Mouse (Mus musculus) kidney, embryonic 14.5 days (tissue): Measurements from ENCODE around the gene Col4a2. TPM values are rescaled to one million over a fixed set of nuclear protein-coding genes. Genes with fewer than 3 reads are reported as not detected.

Source experiments
- ATAC-seq: fragments of 200-750 bp; cut with Nextera tagmentation; 2 replicates; pipeline ENCODE4 v1.8.0; 2017; ENCODE audit warnings: moderate number of reproducible peaks, mild to moderate bottlenecking, moderate TSS enrichment, moderate library complexity; ENCODE audit not compliant: low FRiP score, low TSS enrichment
- H3K27ac ChIP-seq: fragments of 300-500 bp; sonication (generic); 2 replicates; pipeline ENCODE4 v1.5.1; 2014; ENCODE audit warnings: low read depth, mild to moderate bottlenecking, low read length, moderate library complexity, mixed read lengths
- H3K27me3 ChIP-seq: fragments of 300-500 bp; sonication (generic); 2 replicates; pipeline ENCODE4 v1.6.1; 2014; ENCODE audit warnings: mild to moderate bottlenecking, low read length; ENCODE audit not compliant: control insufficient read depth, insufficient read depth
- H3K36me3 ChIP-seq: fragments of 300-500 bp; sonication (generic); 2 replicates; pipeline ENCODE4 v1.6.1; 2014; ENCODE audit warnings: low read length, mixed read lengths; ENCODE audit not compliant: control insufficient read depth, insufficient read depth
- H3K4me1 ChIP-seq: fragments of 300-500 bp; sonication (generic); 2 replicates; pipeline ENCODE4 v1.6.1; 2014; ENCODE audit warnings: low read length, mixed read lengths; ENCODE audit not compliant: control insufficient read depth, insufficient read depth
- H3K4me2 ChIP-seq: fragments of 300-500 bp; sonication (generic); replicated peaks from 2 replicates; pipeline ENCODE4 v1.6.1; 2014; ENCODE audit warnings: low read depth, mild to moderate bottlenecking, low read length
- H3K4me3 ChIP-seq: fragments of 300-500 bp; sonication (generic); 2 replicates; pipeline ENCODE4 v1.5.1; 2014; ENCODE audit warnings: mild to moderate bottlenecking, low read length
- H3K9ac ChIP-seq: fragments of 300-500 bp; sonication (generic); 2 replicates; pipeline ENCODE4 v1.6.1; 2014; ENCODE audit warnings: low read depth, mild to moderate bottlenecking, low read length, moderate library complexity
- H3K9me3 ChIP-seq: fragments of 300-500 bp; sonication (generic); 2 replicates; pipeline ENCODE4 v1.6.1; 2016; ENCODE audit warnings: low read length; ENCODE audit not compliant: control insufficient read depth
- WGBS: fragments of 180-500 bp; shearing (Covaris S2); extraction: QIAGEN DNeasy Blood & Tissue Kit; methylation state at CpG from one replicate; pipeline ENCODE4 v1.1.7; 2014; 5-methylcytosine and 5-hydroxymethylcytosine counted together
- polyA plus RNA-seq: library from polyadenylated mRNA; unstranded; fragments of >200 nt; fragmentation: Nextera tagmentation; extraction: Ambion mirVana; gene quantifications from 2 replicates; pipeline ENCODE4 v1.2.1, GENCODE M21; 2014

Gene Col4a2
- polyA plus RNA-seq, 1 experiment from 2014 or later = 82.2 TPM

DNA sequence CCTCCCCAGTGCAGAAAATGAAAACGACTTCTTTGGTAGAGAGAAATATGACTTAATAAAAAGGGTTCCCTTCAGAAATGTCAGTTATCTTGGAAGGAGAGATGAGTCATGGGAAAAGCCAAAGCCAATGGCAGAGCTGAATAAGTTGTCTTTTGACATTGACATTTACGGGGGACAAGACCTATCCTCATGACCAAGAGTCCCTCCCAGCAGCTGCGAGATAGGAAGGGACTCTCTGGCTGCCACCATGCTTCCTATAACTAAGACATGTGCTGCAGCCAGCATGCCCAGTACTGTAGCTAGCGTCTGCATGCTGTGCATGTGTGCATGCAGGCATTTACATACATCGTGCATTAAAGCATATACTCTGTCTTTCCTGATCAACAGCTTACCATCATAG, 53.6 kb downstream of the Col4a2 start:
- H3K4me2 ChIP-seq = no peak overlapping the region
- no peaks in the 10 kb centered on the region for H3K36me3 ChIP-seq
- H3K27ac ChIP-seq = no peak overlapping the region
- H3K4me3 ChIP-seq = no peak overlapping the region
- no peaks in the 10 kb centered on the region for H3K27me3 ChIP-seq
- 76% methylated on average over 5 of the region's 5 CpGs for WGBS
- no peak overlapping the region for H3K9ac ChIP-seq
- H3K9me3 ChIP-seq = no peaks in the 10 kb centered on the region
- H3K4me1 ChIP-seq = peaks cover 33% of the 10 kb centered on the region
- no peak for ATAC-seq

DNA sequence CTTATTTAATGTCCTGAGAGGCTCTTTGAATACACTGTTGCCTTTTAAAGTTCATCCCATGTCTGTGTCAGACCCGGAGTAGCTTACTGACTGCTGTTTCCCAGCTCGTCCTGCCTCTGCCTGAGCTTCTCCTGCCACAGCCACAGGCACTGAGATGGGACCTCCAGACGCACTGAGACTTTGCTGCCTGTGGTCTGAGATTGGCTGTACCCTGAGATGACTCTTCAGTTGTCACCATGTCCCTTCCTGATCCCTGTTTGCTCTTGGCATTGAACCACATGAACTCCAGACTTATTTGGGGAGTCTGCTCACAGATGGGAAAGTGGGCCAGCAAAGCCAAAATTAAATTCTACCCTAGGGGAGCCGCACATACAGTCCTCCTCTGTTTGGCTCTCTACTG, 54.1 kb downstream of the Col4a2 start:
- H3K4me3 ChIP-seq = no peak overlapping the region
- H3K4me1 ChIP-seq = peaks cover 28% of the 10 kb centered on the region

DNA sequence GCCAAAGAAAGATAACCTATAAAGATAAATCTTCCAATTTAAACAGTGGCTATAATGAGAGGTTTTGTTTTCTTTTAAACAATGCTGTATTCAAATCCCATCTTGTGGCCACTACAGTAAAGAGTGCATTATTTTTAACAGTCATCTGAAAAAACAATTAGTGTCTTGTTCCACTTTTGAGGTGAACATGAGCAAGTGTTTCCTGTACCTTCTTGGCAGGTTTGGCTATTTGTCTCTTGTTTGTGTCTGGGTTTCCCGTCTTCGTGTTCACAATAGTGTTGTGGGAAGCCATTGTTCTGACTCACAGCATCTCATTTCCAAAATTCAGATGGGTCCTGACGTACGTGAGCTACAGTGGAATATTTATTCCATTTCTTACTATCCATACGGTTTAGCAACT, 55.1 kb downstream of the Col4a2 start:
- Histone ChIP-seq H3K9ac (no peak overlapping the region), H3K4me1 (peaks cover 19% of the 10 kb centered on the region), H3K36me3 (0 out of 2 replicates have a peak, but pooled peaks cover 3% of the 10 kb centered on the region), H3K4me3 (no peak overlapping the region), H3K4me2 (no peak overlapping the region), H3K27me3 (no peaks in the 10 kb centered on the region), H3K9me3 (no peaks in the 10 kb centered on the region), H3K27ac (no peak overlapping the region)
- ATAC-seq = no peak
- 84% methylated on average over 5 of the region's 5 CpGs for WGBS

More for the DNA sequence above, 54.1 kb downstream of the Col4a2 start:
- 81% methylated on average over 4 of the region's 4 CpGs for WGBS
- no peak overlapping the region for H3K4me2 ChIP-seq
- no peak overlapping the region for H3K27ac ChIP-seq
- no peaks in the 10 kb centered on the region for H3K27me3 ChIP-seq
- no peaks in the 10 kb centered on the region for H3K36me3 ChIP-seq
- no peaks in the 10 kb centered on the region for H3K9me3 ChIP-seq
- no peak overlapping the region for H3K9ac ChIP-seq
- no peak for ATAC-seq

DNA sequence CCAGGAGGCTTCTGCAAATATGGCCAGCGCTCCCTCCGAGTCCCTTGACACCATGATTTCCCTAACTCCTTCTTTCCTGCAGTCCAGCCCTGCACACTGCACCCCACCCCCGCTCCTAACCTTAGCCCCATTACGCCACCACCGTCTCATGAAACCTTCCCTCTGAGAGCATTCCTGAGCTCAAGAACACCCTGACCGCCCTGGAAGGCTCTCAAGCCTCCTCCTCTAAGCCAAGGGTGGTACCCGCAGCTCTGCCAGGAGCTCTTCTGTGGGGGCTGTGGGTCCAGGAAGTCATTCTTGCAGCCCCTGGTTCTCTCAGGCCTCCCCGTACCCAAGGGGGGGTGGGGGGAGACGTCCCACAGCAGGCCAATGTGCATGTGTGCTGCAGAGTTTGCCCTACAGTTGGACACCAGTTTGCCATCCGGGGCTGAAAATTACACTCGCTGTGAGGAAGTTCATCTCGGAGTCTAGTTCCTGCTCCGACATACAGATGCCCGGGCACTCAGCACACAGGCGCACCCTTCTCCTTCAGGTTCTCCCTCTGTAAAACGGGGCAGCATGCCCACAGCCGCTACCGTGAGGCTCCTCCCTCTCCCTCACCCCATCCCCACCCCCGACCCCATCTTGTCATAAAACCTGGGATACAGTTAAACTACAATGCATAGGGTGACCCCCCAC, 57.1 kb downstream of the Col4a2 start:
- 78% methylated on average over 19 of the region's 19 CpGs for WGBS
- peaks cover 3% of the 10 kb centered on the region; the same call in 1 of the 2 replicates for H3K36me3 ChIP-seq
- 0 out of 2 replicates have a peak overlapping the region, but pooled peaks have one; percentile 12 for H3K9ac ChIP-seq
- H3K27ac ChIP-seq = no peak overlapping the region
- H3K9me3 ChIP-seq = no peaks in the 10 kb centered on the region
- H3K4me1 ChIP-seq = peaks cover 11% of the 10 kb centered on the region
- no peak overlapping the region for H3K4me3 ChIP-seq
- ATAC-seq = peak; percentile 76
- no peak overlapping the region for H3K4me2 ChIP-seq
- H3K27me3 ChIP-seq = no peaks in the 10 kb centered on the region

DNA sequence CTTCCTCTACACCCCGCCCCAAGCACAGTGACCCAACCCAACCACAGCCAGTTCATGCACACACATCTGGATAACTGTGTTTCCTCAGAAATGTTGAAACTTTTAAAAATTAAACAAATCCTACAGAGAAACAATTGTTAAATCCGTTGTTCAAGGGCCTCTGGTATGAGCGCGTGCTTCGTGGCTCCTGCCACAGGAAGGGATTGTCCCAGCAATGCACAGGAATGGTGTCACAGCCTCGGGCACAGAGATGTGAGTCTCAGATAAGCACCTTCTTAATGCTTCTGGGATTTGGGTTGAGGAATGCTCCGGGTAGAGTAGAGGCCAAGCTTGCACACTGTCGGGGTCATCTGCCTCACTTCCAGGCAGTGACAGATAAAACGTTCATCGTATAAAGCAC, 58.7 kb downstream of the Col4a2 start:
- Histone ChIP-seq H3K4me1 (peaks cover 20% of the 10 kb centered on the region), H3K4me2 (no peak overlapping the region), H3K9ac (no peak overlapping the region), H3K27me3 (no peaks in the 10 kb centered on the region), H3K36me3 (peaks cover 3% of the 10 kb centered on the region; the same call in 1 of the 2 replicates), H3K27ac (no peak overlapping the region), H3K9me3 (no peaks in the 10 kb centered on the region), H3K4me3 (no peak overlapping the region)
- 70% methylated on average over 10 of the region's 10 CpGs for WGBS
- no peak for ATAC-seq

DNA sequence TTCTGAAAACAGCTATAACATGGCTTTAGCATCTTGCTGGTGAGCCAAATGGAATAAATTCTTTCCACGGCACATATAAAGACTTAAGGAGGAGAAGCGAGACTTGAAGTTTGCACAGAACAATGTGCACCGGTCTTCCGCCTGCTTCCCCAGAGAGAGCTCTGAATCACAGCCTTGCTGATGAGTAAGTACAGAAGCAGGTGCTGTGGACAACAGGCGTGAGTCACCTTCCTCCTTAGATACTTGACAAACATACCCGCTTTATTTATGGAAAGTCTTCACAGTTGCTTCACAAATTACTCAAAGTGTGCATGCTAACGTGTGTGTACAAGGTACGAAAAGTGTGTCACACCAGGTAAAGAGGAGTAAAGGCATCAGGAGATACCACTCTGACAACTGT, 59.5 kb downstream of the Col4a2 start:
- Histone ChIP-seq H3K27me3 (no peaks in the 10 kb centered on the region), H3K27ac (no peak overlapping the region), H3K36me3 (peaks cover 3% of the 10 kb centered on the region; the same call in 1 of the 2 replicates), H3K9me3 (no peaks in the 10 kb centered on the region), H3K4me3 (no peak overlapping the region), H3K4me1 (peaks cover 22% of the 10 kb centered on the region), H3K4me2 (no peak overlapping the region), H3K9ac (no peak overlapping the region)
- 88% methylated on average over 8 of the region's 8 CpGs for WGBS
- no peak for ATAC-seq

DNA sequence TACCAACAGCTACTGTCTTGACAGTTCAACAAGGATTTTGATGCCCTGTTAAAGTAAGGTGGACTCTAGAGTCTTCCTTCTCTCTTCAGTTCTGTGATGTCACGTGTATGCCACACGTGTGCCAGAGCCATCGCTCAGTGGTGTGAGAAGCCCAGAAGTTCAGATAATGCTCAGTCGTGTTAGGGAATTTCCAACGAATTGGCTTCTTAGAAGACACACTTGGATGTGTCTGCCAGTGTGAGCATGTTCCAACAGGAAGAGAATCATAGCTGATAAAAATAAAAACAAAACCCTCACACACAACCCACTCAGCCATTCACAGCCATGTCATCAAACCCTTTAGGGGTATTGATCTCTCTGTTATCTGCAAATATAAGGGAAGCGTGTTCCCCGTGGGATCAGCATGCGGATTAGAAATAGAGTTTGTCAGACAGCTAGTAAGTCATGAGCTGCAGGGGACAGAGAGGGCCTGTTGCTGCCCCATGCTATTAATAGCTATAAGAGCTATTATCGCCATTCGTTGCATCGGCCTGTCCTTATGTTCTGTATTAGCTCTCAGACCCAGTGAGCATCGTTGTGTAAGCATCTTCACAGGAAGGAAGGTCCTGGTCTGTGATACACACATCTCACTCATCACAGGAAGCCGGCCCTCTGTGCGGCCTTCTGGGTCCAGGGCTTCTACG, 61.2 kb downstream of the Col4a2 start:
- H3K9me3 ChIP-seq = no peaks in the 10 kb centered on the region
- H3K4me2 ChIP-seq = no peak overlapping the region
- H3K4me1 ChIP-seq = peaks cover 19% of the 10 kb centered on the region
- no peak overlapping the region for H3K9ac ChIP-seq
- peaks cover 3% of the 10 kb centered on the region; the same call in 1 of the 2 replicates for H3K36me3 ChIP-seq
- H3K27ac ChIP-seq = no peak overlapping the region
- H3K4me3 ChIP-seq = no peak overlapping the region
- no peaks in the 10 kb centered on the region for H3K27me3 ChIP-seq
- 91% methylated on average over 15 of the region's 15 CpGs for WGBS
- no peak for ATAC-seq

DNA sequence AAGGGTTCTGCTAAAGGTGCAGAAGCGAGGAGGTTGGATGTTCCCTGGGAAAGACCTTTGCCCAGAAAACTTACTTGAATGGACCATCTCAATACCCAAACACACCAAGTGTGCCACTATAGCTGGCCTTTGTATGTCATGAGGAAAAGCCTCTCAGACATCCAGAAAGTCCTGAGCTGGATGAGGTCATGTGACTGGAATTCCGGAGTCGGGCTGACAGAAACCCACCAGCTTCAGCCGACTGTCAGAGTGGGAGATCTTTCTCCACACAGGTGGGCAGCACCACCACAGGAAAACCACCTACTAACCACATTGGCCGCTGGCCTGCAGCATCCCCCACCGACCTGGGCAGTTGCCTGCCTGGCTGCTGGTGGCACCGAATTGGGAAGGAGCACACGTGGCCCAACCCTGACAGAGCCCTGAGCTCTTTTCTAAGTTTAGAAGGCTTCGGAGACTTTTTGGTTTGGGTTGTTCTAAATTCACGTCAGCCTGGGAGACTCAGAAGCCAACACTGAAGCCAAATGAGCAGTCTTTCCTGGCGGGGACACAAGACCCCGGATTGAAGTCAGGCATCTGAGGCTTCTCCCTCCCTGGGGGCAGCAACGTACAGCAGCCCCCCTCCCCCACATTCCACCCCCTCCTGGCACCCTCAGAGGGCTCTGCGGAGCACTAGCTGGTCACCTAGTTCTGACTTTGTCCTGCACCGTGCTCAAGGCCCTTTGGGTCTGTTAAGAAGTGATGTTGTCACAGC, 61.9 kb downstream of the Col4a2 start:
- no peak overlapping the region for H3K9ac ChIP-seq
- 85% methylated on average over 15 of the region's 15 CpGs for WGBS

More for the DNA sequence above, 61.9 kb downstream of the Col4a2 start:
- Histone ChIP-seq H3K36me3 (peaks cover 3% of the 10 kb centered on the region; the same call in 1 of the 2 replicates), H3K4me2 (no peak overlapping the region), H3K4me3 (no peak overlapping the region), H3K27me3 (no peaks in the 10 kb centered on the region), H3K4me1 (peaks cover 16% of the 10 kb centered on the region), H3K27ac (no peak overlapping the region), H3K9me3 (no peaks in the 10 kb centered on the region)
- no peak for ATAC-seq
